Mouse (Mus musculus) spleen, postnatal 14 days (tissue): ENCODE data around the gene Vpreb3.

Experiments used
- DNase-seq, 2 experiments: peaks; one replicate each; pipeline ENCODE4 v3.0.0; 2021 to 2022; ENCODE audit warnings: low spot score in 2 of 2

The Vpreb3 gene

DNA sequence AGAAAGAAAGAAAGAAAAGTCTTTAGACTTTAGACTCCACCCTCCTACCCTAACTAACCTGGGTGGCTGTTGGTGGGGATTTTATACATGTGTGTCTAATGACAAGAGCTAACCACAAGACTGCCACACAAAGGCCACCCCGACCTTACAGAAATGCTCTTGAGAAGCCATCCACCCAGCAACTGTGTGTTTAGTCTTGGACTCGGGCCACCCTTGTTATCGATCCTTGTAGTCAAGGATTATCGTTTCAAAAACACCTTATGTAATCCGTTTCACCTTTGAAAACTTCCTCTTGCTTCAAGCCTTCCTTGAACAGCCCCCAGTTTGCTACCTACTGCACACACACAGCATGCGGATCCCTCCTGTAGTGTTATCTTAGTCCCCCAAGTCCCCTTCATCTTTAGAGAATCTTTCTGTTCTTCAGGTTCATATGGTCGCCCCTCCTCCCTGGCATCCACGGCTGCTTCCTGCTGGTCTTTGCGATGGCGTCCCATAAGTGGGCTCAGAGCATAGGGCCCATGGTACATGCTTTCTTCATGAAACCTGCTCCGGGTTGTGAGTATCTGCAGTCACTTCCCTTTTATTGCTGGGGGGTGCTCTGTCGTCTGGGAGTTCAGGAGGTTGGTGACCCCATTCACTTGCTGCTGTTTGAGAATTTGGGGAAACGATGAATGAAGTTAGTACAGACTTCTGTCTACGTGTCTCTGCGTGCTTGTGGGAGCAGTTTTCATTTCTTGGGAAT is at the start of gene Vpreb3:
TSS of gene Vpreb3 (plus strand) at position 322 of the 742 bp plus-strand sequence.
- DNase-seq: no peak

GRCm38 (mm10) chr10:75893089-75893750 is 49.6 kb upstream of the Vpreb3 start, which contains the start of gene Derl3:
TSS of gene Derl3 (plus strand) at chr10:75893413.
- peak; percentile 86 to 88 for DNase-seq

GRCm38 (mm10) chr10:75894601-75895000 is 48.3 kb upstream of the Vpreb3 start:
- DNase-seq: no peak

- no peak for DNase-seq
Measured at GRCm38 (mm10) chr10:75895730-75896129, 47.1 kb upstream of the Vpreb3 start.

DNA sequence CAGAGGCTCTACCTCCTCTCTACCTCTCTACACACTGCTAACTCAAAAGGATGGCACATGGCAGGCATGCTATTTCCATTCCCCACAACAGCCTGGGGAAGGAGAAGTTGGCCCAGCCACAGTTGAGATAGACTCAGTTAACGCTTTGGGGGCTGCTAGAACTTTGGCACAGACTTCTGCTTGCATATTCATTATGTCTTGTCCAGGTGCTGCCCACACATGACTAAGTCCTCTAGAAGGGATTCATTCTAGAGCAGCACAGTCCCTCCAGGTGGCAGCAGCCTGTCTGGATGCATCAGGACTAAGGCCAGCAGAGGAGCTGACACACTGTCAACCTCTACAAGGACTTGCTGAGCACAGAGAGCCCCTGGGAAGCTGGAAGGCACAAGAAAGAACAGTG is 46.6 kb upstream of the Vpreb3 start:
- DNase-seq: no peak

DNA sequence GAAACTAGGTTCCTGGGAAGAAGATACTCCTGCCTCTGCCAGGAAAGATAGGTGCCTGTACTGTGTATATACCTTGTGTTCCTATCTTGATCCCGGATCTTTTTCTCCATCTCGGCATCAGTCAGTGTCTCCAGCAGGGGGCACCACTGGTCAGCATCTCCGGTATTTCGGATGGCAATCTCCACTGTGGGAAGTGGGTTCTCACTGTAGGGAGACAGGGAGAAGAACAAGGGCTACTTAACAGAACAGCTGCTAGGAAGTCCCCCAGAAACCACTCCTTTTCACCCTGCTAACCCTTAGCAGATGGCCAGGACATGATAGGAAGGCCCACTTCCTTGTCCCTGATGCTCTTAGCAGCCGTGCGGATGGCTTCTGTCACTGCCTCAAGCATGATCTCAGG is 45.5 kb upstream of the Vpreb3 start:
- DNase-seq: peak; percentile 20 to 44

DNA sequence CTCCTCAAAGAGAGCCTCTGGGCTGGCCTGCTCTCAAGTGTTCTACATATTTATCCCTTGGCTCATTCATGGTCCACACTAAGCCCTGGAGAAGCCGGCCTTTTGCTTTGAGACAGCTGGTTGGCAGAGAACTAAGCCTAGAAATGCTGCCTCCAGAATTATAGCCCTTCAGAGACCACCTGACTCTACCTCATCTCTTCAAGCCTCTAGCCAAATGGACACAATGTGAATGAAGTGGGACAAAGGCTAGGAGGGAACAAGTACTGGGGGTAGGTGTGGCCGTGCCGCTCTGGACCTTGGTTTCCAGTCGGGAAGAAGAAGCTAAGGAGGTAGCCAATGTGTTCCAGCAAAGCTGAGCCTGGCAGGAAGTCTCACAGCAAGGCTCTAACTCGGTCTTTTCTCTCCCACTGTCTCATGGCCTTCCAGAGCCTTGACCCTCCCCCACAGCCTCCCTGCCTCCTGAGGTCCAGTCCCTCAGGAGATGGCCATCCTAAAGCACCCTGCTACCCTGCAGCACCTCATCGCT is 44.8 kb upstream of the Vpreb3 start:
- DNase-seq: no peak

GRCm38 (mm10) chr10:75898846-75899245 is 44.0 kb upstream of the Vpreb3 start:
- no peak for DNase-seq

GRCm38 (mm10) chr10:75904391-75904790 is 38.5 kb upstream of the Vpreb3 start:
- no peak for DNase-seq

- DNase-seq: no peak
Measured at GRCm38 (mm10) chr10:75906882-75907281, 36.0 kb upstream of the Vpreb3 start.

DNA sequence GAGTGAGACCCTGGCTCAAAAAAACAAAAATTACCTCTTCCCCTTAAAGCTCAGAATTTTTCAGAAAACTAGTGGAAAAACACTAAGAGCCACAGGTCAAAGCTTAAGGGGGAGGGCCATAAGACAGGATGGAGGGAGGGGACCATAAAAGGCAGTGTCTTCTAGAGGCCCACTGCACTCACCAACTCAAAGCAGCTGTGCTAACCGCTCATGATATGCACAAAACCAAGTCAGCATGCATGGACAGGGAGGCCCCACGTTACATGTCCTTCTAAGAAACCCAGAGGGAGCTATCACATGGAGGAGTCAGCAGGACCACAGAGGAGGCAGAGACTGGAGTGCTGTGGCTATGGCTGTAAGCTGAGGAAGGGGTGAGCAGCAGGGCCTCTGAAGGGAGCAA is 32.2 kb upstream of the Vpreb3 start:
- DNase-seq: no peak

- DNase-seq: no peak
Measured at GRCm38 (mm10) chr10:75913013-75913589, 29.8 kb upstream of the Vpreb3 start.

DNA sequence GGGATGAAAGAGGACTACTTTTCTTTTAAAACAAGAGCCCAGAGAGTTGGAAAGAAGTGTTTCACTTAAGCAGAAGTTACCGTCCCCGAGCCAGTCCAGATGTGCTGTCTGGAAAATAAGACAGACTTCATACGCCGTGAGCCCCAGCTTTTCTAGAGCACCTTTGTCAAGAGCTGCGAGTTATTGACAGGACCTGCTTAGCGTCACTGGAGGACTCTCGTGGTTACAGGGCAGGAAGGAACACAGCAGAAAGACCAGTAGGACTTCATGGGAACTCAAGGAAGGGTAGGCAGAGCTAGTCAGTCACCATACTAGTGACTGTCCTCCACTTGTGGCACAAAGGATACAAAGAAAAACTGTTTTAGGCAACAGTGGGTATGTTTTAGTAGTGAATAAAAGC is 27.3 kb upstream of the Vpreb3 start:
- no peak for DNase-seq

- no peak for DNase-seq
Measured at GRCm38 (mm10) chr10:75916840-75917239, 26.0 kb upstream of the Vpreb3 start.

DNA sequence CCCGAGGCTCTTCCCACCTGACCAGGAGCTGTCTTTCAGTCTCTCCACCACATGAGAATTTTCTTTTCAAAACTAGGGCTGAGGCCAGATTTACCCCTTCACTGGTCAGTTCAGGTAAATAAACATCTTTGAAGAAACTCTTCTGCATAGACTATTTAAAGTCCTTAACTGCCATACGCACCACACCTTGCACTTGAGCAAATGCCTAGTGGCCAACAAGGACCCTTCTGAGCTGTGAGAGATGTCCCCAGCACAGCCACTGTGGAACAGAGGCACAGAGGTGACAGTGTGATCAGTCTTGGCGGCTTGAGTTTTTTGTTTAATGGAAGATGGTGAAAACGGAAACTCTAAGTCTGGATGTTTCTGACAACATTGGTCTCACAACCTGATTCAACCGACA is 23.8 kb upstream of the Vpreb3 start:
- DNase-seq: no peak

DNA sequence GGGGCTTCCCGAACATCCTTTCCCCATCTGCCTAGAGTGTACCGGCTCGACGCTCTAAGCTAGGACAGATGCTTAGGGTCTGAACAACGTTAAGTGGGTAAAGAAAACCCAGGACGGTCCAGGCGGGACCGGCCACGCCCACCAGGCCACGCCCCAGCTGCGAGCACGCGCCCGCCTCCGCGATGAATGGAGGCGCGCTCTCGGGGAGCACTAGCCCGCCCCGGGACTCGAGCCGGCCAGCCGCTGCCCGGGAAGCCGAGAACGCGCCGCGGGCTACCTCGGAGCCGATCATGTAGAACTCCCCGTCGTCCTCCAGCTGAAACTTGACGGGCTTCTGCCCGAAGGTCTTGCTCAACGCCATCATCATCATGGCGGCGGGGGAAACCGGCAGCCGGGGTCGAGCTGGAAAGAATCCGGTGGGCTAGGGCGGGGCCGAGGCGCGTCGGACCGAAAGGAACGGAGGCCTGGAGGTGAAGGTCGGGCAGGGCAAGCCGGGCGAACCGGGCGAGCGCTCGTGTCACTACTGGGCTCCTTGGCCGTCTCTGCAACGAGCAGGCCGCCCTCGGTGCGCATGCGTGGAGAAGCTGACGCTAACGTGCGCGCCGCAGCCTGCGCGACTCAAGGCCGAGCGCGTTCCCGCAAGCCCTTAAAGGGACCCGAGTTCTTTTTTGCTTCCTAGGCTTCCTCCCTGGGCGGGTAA is 21.7 kb upstream of the Vpreb3 start, which contains the start of gene Smarcb1:
TSS of gene Smarcb1 (minus strand) at position 592 of the 700 bp plus-strand sequence.
- DNase-seq: peak; percentile 88 to 94

GRCm38 (mm10) chr10:75921726-75922560 is 20.9 kb upstream of the Vpreb3 start:
- DNase-seq: no peak

GRCm38 (mm10) chr10:75924324-75924723 is 18.5 kb upstream of the Vpreb3 start:
- DNase-seq: no peak

DNA sequence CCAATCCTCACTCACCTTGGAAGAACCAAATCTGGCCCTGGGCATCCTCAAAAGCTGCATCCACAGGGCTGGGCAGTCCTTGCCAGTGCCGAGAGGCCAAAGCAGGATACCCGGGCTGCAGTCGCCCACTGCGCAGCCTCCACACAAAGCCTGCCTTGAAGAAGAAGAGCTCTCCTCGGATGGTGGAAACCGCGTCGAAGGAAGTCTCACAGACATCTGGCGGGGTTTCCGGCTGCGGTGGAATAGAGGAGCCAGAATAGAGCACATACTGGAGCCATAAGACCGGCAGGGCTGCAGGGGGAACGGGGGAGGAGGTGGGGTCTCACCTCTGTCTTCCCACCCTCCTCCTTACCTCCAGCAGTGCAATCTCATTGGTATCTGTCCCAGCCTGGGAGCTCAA is 16.5 kb upstream of the Vpreb3 start:
- DNase-seq: no peak

DNA sequence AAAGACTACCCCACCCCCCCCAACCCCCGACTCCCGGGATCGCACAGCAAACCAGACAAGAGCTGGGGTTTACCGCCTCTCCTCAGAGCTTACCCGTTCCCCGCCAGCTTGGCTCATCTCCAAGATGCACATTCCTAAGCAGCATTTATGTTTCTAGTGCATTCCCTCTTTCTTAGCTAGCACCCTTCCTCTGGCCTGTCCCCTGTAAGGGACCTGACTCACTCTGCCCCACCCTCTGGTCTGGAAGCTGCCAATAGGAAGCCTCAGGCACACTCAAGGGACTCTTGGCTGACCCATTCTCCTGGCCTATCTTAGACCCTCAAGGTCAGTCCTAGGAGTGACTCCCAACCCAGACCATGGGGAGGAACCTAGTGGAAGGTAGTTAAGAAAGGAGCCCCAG is 12.6 kb upstream of the Vpreb3 start:
- DNase-seq: no peak

- DNase-seq: no peak
Measured at GRCm38 (mm10) chr10:75931311-75931710, 11.5 kb upstream of the Vpreb3 start.
